Mouse (Mus musculus): Measurements from ENCODE around the gene Mdh1b.
A peak's percentile ranks its signal among the peaks of the same experiment; 100 is the strongest.

Gene Mdh1b

DNA sequence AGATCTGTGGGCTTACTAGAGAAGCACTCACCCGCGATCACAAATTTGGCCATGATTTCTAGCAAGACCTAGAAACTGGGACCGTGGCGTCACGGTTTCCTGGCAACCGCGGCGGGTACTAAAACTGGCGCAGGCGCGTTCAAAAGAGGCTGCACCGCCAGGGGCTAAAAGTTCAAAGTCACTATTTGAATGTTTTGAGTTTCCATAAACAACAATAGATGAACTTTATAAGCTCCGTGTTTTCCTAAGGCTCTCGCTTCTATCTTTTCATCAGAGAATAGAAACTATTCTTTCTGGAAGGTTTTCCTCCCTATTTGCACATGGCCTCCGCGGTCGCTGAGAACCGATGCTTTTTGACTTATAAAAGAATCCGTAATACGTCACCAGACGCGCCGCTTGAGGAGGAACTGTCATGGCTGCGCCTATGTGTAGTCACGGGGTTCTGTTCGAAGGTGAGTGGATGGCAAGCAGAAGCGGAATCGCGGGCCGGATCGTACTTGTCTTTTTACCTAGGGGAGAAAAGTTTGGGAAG, at the start of gene Mdh1b, which contains the start of gene Fastkd2:
Gene Mdh1b (minus strand): TSS at position 79 of the 532 bp plus-strand sequence.
Gene Fastkd2 (plus strand): TSS at position 375 of the 532 bp plus-strand sequence.
- DNase-seq: peak; percentile 93

DNA sequence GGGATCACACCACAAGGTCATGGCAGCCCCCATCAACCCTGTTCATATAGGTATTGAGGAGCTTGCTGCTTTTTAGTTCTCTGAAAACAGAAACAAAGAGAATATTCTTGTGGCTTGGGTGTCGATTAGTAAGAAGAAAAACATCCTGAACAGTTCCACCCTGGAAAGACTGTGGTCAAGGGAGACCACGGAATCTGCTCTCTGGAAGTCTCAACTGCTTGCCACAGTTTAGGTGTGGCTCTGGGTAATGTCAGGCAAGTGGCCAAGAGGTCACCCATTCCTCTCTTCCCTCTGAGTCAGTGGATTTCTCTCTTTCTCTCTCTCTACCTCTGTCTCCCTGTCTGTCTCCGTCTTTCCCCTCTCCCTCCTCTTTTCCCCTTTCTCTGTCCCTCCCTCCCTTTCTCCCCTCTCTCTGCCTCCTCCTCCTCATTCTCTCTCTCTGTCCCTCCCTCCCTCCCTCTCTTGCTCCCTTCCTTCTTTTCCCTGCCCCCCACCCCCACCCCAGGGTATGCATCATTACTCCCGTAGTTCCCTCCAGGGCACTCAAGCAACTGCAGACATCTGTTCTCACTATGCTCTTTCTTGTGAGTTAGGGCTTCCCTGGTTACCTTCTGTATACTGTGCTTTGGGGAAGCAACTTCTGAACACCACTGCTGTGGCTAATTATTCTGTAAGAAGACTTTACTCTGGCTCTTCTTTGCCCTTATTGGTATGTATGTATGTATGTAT, 46.9 kb upstream of the Mdh1b start:
- no peak for DNase-seq

DNA sequence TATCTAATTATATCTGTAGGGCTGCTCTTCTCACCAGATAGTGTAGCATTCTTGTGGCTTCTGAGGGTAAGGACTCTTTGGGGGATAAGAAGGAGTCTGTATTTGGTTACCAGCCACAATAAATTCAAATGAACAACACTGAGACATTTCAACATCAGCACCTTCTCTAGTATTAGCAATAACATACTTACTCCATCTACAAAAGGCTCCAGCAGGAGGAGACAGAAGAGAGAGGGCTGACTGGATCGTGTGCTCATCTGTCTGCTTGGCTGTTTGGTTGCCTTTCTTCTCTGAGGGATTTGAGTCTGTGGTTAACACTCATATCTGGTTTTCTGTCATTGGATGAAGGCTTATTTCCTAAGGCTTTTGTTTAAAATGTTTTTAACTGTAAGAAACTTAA, 46.3 kb upstream of the Mdh1b start:
- DNase-seq: no peak

DNA sequence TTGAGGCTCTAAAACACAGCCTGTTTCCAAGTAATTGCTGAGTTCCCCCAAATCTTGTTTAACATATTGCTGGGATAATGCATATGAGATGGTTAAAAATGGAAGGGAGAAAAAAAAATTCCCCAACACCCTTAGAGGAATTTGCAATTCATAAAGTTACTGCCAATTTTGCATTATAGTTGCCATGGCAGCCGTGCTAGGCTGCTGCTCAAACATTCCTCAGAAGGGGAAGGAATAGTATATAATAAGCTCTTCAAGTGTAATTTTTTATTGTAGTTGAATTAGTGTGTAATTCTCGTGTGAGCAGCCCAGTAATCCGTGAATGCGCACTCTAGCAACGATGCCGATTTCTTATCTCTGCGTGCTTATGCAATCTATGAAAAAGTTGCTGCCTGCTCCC, 40.2 kb upstream of the Mdh1b start:
- DNase-seq: no peak

DNA sequence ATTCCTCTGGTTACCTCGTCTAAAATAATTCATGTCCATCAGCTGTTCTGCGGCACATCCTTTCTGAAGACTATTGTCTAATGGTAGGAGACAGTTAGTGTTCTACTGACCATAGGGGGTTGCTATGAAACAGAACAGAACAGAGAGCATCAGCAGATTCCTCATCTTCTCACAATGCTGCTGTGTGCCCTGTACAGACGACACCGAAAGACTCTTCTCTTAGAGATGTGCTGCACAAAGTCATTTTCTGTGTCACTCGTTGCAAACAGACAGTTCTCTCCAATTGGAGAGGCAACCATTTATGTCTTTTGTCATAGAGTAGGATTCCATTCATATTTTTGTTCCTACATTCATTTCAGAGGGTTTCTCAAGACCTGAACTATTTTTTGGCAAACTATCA, 39.0 kb upstream of the Mdh1b start, which contains the start of gene 4933402D24Rik:
Gene 4933402D24Rik (minus strand): TSS at position 101 of the 400 bp plus-strand sequence.
- DNase-seq: no peak

DNA sequence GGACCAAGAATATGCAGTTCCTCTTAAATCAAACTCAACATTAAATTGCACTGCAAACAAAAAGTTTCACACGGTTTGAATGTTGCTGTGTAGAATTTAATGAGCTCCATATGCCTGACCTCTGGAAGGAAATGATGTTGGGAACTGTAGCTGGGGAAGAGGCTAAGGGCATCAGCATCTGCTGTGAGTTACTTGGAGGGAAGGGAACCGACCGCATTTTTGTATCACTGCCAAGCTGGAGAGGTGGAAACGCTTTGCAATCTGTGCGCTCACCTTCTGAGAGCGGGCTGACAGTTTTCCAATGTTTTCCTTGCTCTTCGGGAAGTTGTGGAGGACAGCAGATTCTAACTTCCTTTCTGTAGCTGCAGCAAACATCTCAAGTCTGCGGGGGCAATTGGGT, 38.0 kb upstream of the Mdh1b start:
- DNase-seq: peak; percentile 28

DNA sequence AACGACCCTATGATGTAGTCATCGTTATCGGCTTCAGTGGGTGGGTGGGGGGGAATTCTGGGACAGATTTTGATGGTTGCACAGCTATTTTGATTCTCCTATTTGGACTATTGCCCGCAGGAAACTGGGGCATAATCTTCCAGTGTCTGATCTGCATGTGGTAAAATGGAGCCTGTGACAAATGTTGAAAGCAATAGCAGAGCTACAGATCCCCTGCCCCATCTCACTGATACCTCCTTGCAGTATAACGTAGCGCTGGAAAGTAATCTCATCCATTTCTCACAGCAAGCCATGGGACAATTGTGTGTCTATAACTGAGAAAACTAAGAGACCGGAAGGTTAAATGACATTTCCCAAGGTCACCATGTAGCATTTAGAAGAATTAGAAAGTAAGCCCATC, 34.3 kb upstream of the Mdh1b start:
- no peak for DNase-seq

DNA sequence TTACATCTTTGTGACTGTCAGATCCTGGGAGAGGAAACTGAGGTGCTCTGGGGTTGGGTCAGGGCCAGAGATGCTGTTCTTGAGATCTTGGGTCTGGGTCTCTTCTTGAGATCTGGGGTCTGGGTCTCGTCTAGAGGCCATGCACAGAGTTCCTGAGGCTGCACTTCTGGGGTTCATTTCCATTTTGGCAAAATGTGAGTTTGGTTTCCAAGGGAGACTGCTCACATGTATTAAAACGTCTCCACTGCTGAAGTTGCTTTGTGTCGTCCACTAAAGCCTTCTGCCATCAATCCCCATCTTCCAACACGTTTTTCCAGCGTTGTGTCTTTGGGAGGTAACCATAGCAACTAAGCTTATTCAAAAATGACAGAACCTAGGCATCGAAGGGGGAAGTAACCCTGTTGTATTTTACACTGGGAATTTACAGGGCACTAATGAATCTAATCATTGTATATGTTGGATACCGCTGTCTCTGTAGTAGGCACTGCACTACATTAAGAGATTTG, 33.8 kb upstream of the Mdh1b start:
- peak; percentile 8 for DNase-seq

DNA sequence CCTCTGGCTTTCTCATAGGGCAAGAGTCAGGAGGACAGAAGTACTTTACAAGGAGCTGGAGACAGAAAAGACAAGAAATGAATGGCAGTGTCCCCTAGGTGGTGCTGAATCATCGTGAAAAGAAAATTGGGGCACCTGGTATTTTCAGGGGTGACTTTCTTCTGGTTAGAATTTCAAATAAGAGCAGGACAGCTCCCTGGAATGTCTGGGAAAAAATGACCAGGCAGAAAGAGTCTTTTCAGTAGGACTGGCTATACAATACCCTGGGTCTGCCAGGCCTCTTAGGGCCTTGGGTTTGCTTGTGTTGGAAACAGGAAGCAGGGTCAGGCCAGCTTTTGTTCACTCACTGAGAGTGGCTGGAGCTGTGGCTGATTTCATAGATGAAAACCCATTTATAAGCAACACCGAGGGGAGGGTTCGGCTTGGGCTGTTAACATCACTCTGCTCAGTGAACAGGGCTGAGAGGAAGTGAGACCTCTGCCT, 33.1 kb upstream of the Mdh1b start:
- DNase-seq: peak; percentile 84

DNA sequence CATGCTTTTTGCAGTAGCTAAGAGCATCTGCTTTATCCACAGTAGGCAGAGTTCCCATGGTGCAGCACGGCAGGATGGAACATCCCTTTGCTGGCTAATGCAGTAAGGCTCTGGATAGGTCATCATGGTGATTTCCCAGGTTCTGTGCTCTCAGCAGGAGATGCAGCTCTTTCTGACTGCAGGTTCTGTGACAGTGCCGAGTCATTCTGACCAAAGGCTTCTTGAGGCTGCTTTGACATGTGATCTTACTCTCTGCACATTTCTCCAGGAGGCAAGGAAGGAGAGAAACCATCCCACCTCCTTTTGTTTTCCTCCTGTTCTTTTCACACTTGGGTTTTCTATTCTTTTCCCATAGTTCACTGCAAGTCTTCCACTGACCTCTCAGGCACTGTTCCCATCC, 25.9 kb upstream of the Mdh1b start:
- no peak for DNase-seq

DNA sequence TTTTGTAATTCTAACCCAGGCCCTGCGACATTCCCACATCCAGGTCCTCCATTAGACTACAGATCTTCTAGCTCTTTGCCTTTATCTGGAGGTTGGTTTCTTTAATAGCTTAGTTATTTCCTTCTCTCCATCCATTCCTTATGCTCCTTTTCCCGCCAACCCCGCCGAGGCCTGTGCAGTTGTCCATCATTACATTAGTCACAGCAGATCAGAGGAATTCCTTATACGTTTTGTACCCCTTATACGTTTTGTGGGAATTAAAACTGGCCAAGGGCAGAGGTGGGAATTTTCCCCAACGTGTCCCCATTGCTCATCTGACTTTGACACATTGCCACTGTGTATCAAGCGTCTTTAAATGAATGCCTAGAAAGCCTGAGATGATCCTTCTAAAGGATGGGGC, 322 bp downstream of the Mdh1b start:
- DNase-seq: no peak

DNA sequence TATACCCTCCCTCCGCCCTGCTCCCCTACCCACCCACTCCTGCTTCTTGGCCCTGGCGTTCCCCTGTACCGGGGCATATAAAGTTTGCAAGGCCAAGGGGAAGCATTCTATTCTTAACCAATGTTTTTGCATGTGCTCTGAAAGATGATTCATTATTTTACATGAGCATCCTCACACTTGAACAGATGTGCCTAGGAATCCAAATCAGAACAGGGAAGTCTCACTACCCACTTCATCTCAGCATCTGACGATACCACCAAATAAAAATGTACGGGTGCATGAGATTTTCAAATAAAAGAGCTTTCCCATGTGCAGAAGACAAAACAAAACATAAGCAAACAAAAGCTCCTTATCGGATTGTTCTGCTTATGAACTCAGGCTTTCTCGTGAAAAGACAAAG, 10.0 kb downstream of the Mdh1b start:
- no peak for DNase-seq

DNA sequence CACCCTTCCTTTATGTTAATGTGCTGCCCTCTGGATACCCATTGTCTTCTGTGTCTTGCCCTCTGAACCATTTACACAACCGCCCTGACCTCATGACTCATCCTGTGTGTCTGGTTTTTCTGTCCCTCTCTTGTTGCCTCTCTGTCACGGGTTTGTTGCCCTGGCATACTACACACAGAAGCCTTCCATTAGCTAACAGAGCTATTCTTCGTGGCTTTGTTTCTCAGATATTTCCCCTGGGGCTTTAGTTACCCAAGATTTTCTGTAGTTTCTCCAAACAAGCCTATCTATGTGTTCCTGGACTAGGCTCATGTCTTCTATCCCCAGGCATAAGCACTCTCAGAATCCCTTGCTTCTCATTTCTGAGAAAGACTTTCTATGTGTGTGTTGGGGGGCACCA, 21.2 kb downstream of the Mdh1b start:
- no peak for DNase-seq

DNA sequence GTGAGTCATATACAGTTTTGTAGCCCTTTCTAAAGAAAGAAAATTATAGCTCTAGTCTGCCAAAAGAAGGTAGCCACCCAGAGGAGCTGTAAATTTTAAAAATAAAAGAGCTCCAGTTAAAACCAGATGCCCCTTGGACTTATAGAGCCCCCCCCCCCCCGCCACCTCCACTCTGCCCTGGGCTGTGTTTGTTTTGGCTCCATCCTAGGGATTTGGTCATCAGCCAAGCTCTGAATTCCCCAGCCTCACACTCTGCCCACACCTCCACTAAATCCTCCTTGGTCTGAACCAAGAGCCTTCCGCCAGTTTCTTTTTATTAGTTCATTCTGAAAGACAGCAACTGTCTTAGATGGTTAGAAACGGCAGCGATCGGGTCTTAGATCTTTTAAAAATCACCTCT, 24.4 kb downstream of the Mdh1b start:
- no peak for DNase-seq

DNA sequence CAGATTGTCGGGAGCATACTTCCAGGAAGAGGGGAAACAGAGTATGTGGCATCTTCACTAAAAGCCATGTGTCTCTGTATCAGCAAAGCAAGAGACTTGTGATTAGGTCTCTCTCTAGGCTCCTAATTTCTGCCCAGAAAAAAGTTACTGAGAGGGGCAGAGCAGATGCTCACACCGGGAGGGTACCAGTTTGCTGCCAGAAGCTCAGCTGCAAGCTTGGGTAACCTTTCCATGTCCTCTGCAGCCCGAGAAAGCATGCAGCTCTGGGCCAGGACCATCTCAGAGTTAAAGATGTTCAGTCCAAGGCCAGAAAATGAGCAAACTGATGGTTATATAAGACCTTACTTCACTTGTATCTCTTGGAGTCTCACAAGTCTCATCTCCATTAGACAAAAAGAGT, 33.3 kb downstream of the Mdh1b start:
- DNase-seq: peak; percentile 6

DNA sequence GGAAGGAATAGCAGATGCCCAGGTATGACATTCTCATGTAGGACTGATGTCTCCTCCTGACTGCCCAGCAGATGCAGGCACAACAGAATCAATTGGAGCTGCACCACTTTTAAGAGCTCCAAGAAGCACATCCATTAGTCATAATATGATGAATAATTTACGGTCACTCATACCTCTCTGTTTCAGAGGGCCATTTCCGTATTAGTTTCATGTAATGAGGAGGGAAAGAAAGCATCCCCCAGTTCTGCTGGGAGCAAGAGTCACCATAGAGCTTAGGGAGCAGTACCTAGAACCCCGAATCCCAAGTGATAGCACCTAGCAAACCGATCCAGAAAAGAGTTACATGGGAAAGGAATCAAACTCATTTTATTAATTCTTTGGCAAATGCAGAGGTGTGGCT, 43.3 kb downstream of the Mdh1b start, which contains the start of gene Dytn:
Gene Dytn (minus strand): TSS at position 101 of the 400 bp plus-strand sequence.
- DNase-seq: no peak

DNA sequence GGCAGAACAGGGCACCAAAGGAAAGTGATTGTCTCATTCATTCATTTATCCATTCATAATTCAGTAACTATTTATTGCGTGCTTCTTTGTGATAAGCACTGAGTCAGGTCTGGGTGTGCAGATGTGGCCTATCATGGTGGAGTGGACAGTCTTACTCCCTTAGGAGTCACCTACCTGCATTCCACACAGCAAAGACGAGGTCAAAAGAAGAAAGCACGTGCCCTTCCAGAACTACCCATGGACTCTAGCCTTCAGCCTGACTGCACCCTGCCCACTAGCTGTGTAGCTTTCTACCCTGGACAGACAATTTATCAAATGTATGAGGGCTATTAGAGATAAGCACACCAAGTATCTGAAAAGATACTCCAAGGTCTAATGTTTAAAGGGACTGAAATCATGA, 54.1 kb downstream of the Mdh1b start:
- DNase-seq: no peak

DNA sequence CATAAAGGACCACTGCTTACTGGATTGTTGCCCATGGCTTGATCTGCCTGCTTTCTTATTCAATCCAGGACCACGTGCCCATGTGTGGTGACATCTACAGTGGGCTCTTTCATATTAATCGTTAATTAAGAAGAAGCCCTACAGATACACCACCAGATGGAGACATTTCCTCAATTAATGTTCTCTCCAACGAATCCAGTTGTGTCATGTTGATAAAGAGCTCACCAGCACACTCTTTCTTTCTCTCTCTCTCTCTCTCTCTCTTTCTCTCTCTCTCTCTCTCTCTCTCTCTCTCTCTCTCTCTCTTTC, 61.3 kb downstream of the Mdh1b start:
- peak; percentile 63 for DNase-seq

DNA sequence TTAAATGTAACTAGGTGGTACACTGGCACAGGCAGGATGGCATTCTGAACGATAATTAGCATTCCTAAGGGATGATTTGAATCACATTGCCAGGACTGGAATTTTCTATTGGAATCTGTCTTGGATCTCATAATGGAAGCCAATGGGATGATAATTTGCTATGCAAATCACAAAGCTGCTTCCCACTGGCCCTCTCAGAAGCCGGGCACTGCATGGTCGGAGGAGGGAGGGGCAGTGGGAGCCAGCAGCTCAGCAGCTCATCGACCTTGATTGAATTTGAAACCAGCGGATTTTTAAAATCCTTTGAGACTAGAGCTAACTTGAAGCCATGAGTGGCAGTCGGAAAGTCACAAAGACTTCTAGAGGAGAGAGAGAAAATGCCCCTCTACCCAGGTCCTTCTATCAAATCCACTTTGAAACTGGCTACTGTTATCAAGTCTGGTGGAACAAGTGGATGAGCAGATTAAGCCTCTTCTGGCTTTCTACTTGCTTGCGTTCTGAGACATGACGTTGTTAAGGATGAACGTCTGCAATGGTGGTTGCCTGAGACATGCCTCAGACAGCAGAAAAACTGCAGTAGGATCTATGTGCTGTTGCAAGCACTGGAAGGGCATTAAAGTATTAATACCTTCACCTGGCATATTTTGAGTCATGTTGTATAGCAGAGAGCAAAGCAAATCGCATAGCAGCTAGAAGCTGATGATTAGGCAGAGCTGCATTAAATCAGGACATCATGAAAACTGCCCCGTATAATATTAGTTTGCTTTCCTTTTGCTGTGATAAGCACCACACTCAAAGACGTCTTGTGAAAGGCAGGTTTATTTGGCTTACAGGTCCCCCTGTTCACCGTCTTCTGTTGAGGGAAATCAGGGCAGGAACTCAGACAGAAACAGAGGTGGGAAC, 61.9 kb downstream of the Mdh1b start:
- DNase-seq: no peak

DNA sequence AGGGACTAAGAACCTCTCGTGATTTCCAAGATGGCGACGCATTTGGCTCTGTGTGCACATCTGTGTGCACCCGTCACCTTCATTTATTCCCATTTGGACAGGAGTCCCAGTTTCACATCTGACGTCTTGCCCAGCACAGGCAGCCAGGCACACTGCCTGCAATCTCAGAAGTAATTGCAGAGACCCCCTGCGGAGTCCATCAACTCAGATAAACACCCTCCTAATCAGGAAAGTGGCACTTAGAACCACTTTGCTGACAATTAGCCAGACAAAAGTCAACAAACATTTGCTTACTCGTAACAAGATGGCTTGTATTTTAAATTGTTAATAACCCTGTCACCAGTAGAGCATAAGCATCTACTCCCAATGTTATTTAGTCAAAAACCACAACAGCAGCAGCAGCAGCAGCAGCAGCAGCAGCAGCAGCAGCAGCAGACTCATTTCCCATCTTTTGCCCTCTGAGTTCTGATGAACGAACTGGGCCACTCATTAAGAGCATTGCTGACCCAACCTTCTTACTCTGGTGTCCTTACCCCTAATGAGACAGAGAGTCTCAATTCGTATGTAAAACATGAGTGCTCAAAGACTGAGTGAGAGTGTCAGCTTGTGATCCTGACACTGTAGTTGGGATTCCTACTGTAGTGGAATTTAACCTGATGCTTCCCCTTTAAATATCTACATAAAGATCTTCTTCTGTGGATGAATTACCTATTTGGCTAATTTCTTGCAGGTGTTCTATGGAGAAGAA, 62.7 kb downstream of the Mdh1b start:
- DNase-seq: no peak

DNA sequence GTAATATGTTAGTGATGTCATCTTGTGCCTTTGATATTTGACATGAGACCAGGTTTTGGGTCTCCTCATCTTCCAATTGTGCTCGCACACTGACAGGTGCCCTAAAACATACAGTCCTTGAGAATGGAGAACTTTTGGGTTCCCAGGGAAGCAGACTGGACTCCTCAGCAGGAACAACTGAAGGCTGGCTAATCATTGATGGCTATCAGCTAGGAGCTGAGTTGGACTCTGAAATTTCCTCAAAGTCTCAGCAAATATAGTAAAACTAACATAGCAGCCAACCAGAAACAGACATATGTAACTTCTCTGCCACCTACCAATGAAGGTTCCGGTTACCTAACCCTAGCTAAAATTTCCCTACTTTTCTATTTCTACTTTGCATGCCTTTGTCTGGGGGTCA, 64.0 kb downstream of the Mdh1b start:
- DNase-seq: no peak

DNA sequence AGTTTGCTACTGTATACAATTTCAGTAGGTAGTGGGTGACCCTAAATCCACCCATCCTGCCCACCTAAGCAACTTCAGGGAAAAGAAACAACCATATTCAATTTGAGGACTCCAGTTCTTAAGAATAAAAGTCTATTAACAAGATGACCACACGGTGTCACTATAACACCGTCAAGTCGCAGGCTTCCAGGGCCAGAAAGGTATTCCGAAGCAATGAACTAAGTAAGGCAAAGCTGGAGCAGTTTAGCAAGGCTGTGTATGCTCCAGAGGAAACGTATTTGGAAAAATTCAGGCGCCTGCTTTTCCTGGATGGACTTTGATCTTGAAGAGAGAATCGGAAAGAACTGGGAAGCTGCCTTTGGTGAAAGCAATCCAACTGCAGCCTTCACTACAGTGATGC, 70.5 kb downstream of the Mdh1b start:
- DNase-seq: peak; percentile 68

DNA sequence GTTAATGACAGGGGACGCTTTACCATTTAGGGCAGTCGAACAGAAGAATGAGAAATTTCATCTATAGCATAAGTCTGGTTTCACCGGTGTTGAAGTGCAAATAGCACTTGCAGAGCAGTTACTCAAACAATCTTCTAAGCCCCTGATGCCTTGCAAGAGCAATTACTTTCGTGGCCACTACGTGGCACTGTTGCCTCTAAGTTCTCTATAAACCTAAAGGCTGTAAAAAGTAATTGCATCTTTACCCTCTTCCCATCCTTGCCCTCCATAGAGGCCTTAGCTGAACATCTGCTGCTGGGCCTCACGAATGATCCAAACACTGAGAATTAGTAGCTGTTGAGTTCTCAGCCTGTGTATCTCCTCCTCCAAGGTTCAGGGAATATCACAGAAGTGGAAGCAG, 72.1 kb downstream of the Mdh1b start:
- peak; percentile 53 for DNase-seq

Data from cerebellum, adult 9-10 months (tissue).